Mouse (Mus musculus): ENCODE data around the gene Mup20.
"Not testable (repeated sequence)": the region's sequence is repeated elsewhere in the genome, so short reads cannot be mapped to it uniquely, and the experiment has no call there.

Gene Mup20

DNA sequence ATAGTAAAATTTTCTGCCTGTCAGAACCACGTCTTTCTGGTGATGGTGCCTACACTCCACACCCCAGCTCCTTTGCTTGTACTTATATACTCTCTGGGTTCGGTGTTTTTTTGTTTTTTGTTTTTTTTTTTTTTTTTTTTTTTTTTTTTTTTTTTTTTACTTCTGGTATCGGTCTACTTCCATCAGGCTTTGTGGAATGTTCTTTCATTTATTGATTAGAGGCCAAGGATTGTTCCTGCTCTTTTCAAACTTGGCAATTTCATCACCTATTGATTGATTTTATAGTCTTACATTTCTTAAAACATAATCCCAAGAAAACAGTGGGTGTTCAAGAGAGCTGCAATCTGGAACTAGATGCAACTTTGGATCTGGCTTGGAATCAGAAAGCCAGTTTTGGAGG, at the start of gene Mup20:
Gene Mup20, minus strand, starts transcription at position 101 of the 400 bp plus-strand sequence.
- DNase-seq (ENCODE audit: low read depth, low spot score) = not testable (repeated sequence)

GRCm38 (mm10) chr4:62103366-62103765, 49.4 kb upstream of the Mup20 start:
- not testable (repeated sequence) for DNase-seq (ENCODE audit: low read depth, low spot score)

DNA sequence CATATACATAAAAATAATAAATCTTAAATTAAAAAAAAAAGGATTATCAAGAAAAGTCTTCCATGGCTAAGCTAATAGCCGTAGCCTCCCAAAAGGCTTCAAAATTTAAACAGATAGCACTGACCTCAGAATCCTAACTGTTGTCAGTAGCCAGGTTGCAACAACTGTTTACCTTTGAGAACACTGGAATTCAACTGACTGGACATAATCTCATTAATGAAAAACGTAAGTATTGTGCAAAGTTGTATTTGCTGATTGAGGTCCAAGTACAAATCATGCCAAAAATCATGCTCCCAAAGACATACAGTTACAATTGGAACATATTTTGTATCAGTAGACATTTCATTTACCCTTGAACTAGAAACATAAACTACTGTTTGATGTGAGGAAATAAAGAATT, 34.0 kb upstream of the Mup20 start:
- DNase-seq (ENCODE audit: low read depth, low spot score) = no peak

DNA sequence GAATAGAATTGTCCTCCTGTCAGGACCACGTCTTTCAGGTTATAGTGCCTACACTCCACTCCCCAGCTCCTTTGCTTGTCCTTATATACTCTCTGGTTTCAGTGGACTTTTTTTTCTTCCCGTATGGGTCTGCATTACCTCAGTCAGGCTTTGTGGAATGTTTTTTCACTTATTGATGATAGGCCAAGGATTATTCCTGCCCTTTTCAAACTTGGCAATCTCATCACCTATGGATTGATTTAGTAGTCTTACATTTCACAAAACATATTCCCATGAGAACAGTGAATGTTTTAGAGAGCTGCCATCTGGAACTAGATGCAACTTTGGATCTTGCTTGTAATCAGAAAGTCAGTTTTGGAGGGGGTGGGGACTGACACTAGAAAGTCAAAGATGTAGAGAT, 33.3 kb upstream of the Mup20 start, which contains the start of gene Mup3:
Gene Mup3, minus strand, starts transcription at position 102 of the 400 bp plus-strand sequence.
- DNase-seq (ENCODE audit: low read depth, low spot score) = no peak

GRCm38 (mm10) chr4:62082755-62083154, 28.8 kb upstream of the Mup20 start:
- DNase-seq (ENCODE audit: low read depth, low spot score) = no peak

DNA sequence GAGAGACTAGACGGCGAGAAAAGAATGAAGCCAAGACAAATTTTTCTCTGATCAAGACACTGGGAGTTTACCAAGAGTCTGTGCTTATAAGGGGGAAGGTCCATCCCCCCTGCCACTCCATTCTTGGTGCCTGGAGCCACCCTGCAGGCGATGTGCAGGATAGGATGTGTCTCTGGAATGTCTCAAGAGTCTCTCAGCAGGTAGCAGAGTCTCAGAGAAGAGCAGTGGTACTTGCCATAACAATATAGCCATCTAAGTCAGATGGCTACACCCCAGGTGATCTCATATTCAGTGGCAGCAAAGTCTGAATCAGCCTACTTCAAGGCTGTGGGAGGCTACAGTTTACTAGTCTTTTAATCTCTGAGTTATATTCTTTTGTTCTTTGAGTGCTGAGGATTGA, 21.2 kb upstream of the Mup20 start:
- no peak for DNase-seq (ENCODE audit: low read depth, low spot score)

GRCm38 (mm10) chr4:62054780-62055179, 822 bp upstream of the Mup20 start:
- DNase-seq (ENCODE audit: low read depth, low spot score) = not testable (repeated sequence)

GRCm38 (mm10) chr4:62026281-62026680, 27.7 kb downstream of the Mup20 start:
- no peak for DNase-seq (ENCODE audit: low read depth, low spot score)

DNA sequence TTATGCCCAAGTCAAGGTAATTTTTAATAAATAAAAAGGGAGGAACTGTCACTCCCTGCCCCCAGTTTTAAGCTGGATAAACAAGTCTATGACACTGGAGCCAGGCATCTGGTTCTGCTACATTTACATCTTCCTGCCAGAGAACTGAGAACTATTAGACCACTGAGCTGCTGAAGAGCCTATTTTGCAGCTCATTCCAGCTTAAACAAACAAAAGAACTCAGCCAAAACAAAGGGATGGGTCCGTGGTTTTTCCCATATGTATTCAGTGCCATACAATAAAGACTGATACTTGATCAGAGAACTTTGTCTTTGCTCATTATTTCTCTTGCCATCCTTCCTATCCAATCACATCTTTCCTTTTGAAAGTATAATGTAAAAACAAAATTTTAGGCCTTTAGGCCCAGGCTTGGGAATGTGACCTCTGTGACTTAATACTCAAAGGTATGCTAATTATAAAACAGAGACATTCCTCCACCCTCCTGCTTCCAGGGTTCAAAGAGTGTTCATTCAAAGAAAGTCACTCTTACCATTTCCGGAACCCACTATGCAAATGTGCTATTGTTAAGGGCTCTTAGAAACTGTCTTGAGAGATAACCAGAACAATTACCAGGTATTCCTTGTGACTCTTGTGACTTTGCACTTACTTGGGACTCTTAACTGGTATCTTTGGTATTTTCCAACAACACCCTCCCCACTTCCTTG, 29.6 kb downstream of the Mup20 start:
- no peak for DNase-seq (ENCODE audit: low read depth, low spot score)

DNA sequence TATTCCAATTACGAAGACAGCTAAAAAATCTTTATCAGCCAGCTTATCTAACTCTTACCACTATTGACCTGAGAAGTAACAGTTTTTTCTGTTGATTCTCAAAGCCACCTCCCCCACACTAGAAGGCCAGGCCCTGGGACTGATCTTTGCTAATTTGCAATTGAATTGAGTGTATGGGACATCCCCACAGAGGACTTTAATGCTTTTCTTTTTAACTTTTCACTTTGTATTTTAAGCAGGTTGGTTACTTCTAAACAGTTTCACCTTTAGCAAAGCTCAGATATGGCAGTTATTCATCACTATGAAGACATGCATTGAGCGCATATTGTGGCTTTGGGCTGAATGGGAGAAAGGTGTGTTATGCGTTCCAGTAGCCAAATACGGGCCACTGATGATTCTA, 30.3 kb downstream of the Mup20 start:
- no peak for DNase-seq (ENCODE audit: low read depth, low spot score)

GRCm38 (mm10) chr4:62023120-62023519, 30.8 kb downstream of the Mup20 start:
- DNase-seq (ENCODE audit: low read depth, low spot score) = no peak

DNA sequence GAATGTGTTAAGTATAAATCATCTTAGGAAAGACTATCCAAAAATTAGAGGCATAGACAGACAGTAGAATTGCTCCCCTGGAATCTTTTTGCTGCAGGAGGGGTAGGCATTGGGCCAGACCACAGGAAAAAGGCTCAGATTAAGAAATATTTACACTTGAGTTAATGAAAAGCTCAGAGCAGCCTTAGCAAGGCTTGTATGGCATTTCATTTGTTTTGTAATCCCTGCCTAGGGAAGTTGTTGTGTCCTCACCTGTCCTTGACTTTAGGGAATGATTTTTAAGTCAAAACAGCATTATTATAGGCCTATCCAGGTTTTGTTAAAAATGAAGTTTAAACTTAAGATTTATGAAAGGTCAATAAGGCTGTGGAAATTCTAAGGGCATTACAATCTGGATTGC, 33.4 kb downstream of the Mup20 start:
- DNase-seq (ENCODE audit: low read depth, low spot score) = not testable (repeated sequence)

Measured in WW6 (cell line).